Mouse (Mus musculus) T-cell, adult 66 days (primary cell): ENCODE data around the gene Otud1. TPM values are rescaled to one million over a fixed set of nuclear protein-coding genes. Genes with fewer than 3 reads are reported as not detected.

ENCODE experiments used
- total RNA-seq, 2 experiments: library from RNA; stranded (reverse); gene quantifications; 3 replicates in 1 of 2; 4 replicates in 1 of 2; pipeline ENCODE4 v1.2.4; 2023

The Otud1 gene
- 10 to 100 TPM; 57.5 to 74.4 TPM for total RNA-seq

GRCm38 (mm10) chr2:19657158-19657874 lies at the start of gene Otud1:
TSS of gene Otud1 (plus strand) at chr2:19657752.

Other genes with a start within 250 kb of the Otud1 start
- not detected for gene Ptf1a, start 212.1 kb upstream of the Otud1 start, total RNA-seq
- not detected for gene 4921504E06Rik, start 103.8 kb upstream of the Otud1 start, total RNA-seq